Mouse (Mus musculus) midbrain, embryonic 12.5 days (tissue): Measurements from ENCODE around the gene Olfr995. TPM values are rescaled to one million over a fixed set of nuclear protein-coding genes. Genes with fewer than 3 reads are reported as not detected.

Experiments
- ATAC-seq: fragments of 200-750 bp; cut with Nextera tagmentation; 2 replicates; pipeline ENCODE4 v1.8.0; 2017; ENCODE audit warnings: low read depth, moderate TSS enrichment, moderate library complexity; ENCODE audit not compliant: low FRiP score
- H3K27ac ChIP-seq: fragments of 300-500 bp; sonication (generic); replicated peaks from 2 replicates; pipeline ENCODE4 v1.5.1; 2016; ENCODE audit warnings: mild to moderate bottlenecking
- H3K27me3 ChIP-seq: fragments of 300-500 bp; sonication (generic); 2 replicates; pipeline ENCODE4 v1.6.1; 2016; ENCODE audit warnings: mild to moderate bottlenecking
- H3K36me3 ChIP-seq: fragments of 300-500 bp; sonication (generic); 2 replicates; pipeline ENCODE4 v1.6.1; 2016
- H3K4me1 ChIP-seq: fragments of 300-500 bp; sonication (generic); 2 replicates; pipeline ENCODE4 v1.6.1; 2016
- H3K4me2 ChIP-seq: fragments of 300-500 bp; sonication (generic); replicated peaks from 2 replicates; pipeline ENCODE4 v1.6.1; 2016; ENCODE audit warnings: mild to moderate bottlenecking, moderate library complexity
- H3K4me3 ChIP-seq: fragments of 300-500 bp; sonication (generic); 2 replicates; pipeline ENCODE4 v1.5.1; 2016; ENCODE audit warnings: mild to moderate bottlenecking
- H3K9ac ChIP-seq: fragments of 300-500 bp; sonication (generic); replicated peaks from 2 replicates; pipeline ENCODE4 v1.6.1; 2016; ENCODE audit warnings: mild to moderate bottlenecking, moderate library complexity
- H3K9me3 ChIP-seq: fragments of 300-500 bp; sonication (generic); 2 replicates; pipeline ENCODE4 v1.6.1; 2016; ENCODE audit warnings: mild to moderate bottlenecking
- WGBS: fragments of 180-500 bp; shearing (Covaris S2); methylation state at CpG from one replicate; pipeline ENCODE4 v1.1.7; 2016; 5-methylcytosine and 5-hydroxymethylcytosine counted together
- polyA plus RNA-seq: library from polyadenylated mRNA; unstranded; fragments of >200 nt; fragmentation: Nextera tagmentation; extraction: Ambion mirVana; gene quantifications from 2 replicates; pipeline ENCODE4 v1.2.1, GENCODE M21; 2016

Gene Olfr995
- not detected in 2 replicates for polyA plus RNA-seq

GRCm38 (mm10) chr2:85443539-85443938, at the start of gene Olfr995:
Gene Olfr995, minus strand, starts transcription at chr2:85443639.
- 24% methylated on average over 1 of the region's 1 CpGs for WGBS
- no peak for ATAC-seq
- Histone ChIP-seq H3K27ac (no peak within 1 kb of the TSS), H3K9ac (no peak within 1 kb of the TSS), H3K36me3 (no peaks in the 10 kb centered on the region), H3K9me3 (no peaks in the 10 kb centered on the region), H3K4me1 (no peaks in the 10 kb centered on the region), H3K27me3 (no peaks in the 10 kb centered on the region), H3K4me2 (no peak within 1 kb of the TSS), H3K4me3 (no peak within 1 kb of the TSS)

GRCm38 (mm10) chr2:85490396-85490795, 47.0 kb upstream of the Olfr995 start:
- H3K27ac ChIP-seq: no peak overlapping the region
- no peak for ATAC-seq
- no peak overlapping the region for H3K4me3 ChIP-seq
- H3K4me1 ChIP-seq: no peaks in the 10 kb centered on the region
- WGBS: 66% methylated on average over 5 of the region's 5 CpGs
- H3K36me3 ChIP-seq: no peaks in the 10 kb centered on the region
- H3K4me2 ChIP-seq: no peak overlapping the region
- H3K27me3 ChIP-seq: no peaks in the 10 kb centered on the region
- no peak overlapping the region for H3K9ac ChIP-seq
- no peaks in the 10 kb centered on the region for H3K9me3 ChIP-seq

- no peaks in the 10 kb centered on the region for H3K9me3 ChIP-seq
- WGBS: 82% methylated on average over 3 of the region's 3 CpGs
- ATAC-seq: no peak
- H3K4me3 ChIP-seq: no peak overlapping the region
- no peaks in the 10 kb centered on the region for H3K27me3 ChIP-seq
- H3K4me1 ChIP-seq: no peaks in the 10 kb centered on the region
- no peak overlapping the region for H3K4me2 ChIP-seq
- H3K9ac ChIP-seq: no peak overlapping the region
- H3K27ac ChIP-seq: no peak overlapping the region
- no peaks in the 10 kb centered on the region for H3K36me3 ChIP-seq
Measured at GRCm38 (mm10) chr2:85466801-85467325, 23.4 kb upstream of the Olfr995 start.

DNA sequence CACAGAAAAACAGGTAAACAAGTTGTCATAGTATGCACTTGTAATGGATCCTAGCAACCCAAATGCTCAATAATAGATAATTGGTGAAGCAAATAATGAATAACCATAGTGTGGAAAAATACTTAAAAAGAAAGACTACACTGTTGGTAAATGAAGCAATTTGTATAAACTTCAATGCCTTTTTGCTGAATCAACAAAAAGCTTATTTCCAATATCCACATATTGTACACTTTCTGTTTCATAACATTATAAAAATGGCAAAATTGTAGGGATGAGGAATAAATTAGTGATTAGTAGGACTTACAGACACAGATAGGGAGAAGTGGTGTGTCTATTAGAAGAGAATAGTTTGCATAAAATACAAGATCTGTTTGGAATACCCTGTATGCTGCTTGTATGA, 893 bp downstream of the Olfr995 start:
- no peak overlapping the region for H3K9ac ChIP-seq
- no peaks in the 10 kb centered on the region for H3K9me3 ChIP-seq
- no peaks in the 10 kb centered on the region for H3K27me3 ChIP-seq
- H3K4me2 ChIP-seq: no peak overlapping the region
- no peak overlapping the region for H3K4me3 ChIP-seq
- H3K27ac ChIP-seq: no peak overlapping the region
- ATAC-seq: no peak
- no peaks in the 10 kb centered on the region for H3K36me3 ChIP-seq
- no peaks in the 10 kb centered on the region for H3K4me1 ChIP-seq

DNA sequence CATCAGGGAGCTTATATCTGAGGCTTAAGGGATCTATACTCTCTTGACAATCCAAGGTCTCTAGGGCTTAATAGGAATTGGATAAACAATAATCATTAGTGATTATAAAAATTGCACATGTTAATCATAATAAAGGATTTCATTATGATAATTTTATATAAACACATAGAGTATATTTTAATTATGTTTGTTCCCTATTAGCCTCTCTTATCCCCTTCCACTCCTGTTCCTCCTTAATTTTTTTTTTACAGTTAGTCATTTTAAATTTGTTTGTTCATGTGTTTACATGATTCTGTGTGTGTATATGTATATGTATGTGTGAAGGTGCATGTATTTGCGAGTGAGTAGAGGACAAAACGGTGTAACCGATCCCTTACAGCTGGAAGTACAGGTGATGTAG, 7.1 kb downstream of the Olfr995 start, which contains the start of gene Olfr994:
Olfr994 (minus strand) TSS at position 101 of the 400 bp plus-strand sequence.
- Histone ChIP-seq H3K36me3 (no peaks in the 10 kb centered on the region), H3K9ac (no peak within 1 kb of the TSS), H3K27ac (no peak within 1 kb of the TSS), H3K4me1 (no peaks in the 10 kb centered on the region), H3K4me3 (no peak within 1 kb of the TSS), H3K9me3 (no peaks in the 10 kb centered on the region), H3K4me2 (no peak within 1 kb of the TSS), H3K27me3 (no peaks in the 10 kb centered on the region)
- ATAC-seq: no peak
- 90% methylated on average over 3 of the region's 3 CpGs for WGBS

- H3K27ac ChIP-seq: no peak overlapping the region
- no peak overlapping the region for H3K4me2 ChIP-seq
- H3K36me3 ChIP-seq: no peaks in the 10 kb centered on the region
- no peaks in the 10 kb centered on the region for H3K9me3 ChIP-seq
- ATAC-seq: no peak
- no peaks in the 10 kb centered on the region for H3K27me3 ChIP-seq
- H3K4me1 ChIP-seq: no peaks in the 10 kb centered on the region
- H3K4me3 ChIP-seq: no peak overlapping the region
- 87% methylated on average over 1 of the region's 1 CpGs for WGBS
- no peak overlapping the region for H3K9ac ChIP-seq
Measured at GRCm38 (mm10) chr2:85425893-85426292, 17.5 kb downstream of the Olfr995 start.

DNA sequence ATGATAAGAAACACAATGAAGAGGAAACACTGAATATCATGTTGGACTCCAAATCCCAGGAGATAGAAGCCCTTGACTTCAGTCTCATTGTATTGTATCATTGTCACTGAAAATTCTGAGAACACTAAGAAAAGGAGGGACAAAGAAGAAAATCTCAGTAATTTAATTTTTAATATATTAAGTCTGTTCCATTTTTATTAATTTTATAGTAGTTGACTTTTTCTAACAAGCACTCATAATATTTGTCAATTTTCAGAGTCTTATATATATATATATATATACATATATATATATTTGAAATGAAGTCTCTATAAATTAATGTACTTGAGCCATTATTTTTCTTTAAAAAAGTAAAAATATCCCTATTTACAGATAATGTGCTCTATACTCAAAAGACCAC, 28.7 kb downstream of the Olfr995 start, which contains the start of gene Olfr993:
Olfr993 (minus strand) TSS at position 101 of the 400 bp plus-strand sequence.
- Histone ChIP-seq H3K4me3 (no peak within 1 kb of the TSS), H3K27me3 (no peaks in the 10 kb centered on the region), H3K4me2 (no peak within 1 kb of the TSS), H3K4me1 (no peaks in the 10 kb centered on the region), H3K27ac (no peak within 1 kb of the TSS), H3K9ac (no peak within 1 kb of the TSS), H3K36me3 (no peaks in the 10 kb centered on the region), H3K9me3 (no peaks in the 10 kb centered on the region)
- ATAC-seq: no peak

DNA sequence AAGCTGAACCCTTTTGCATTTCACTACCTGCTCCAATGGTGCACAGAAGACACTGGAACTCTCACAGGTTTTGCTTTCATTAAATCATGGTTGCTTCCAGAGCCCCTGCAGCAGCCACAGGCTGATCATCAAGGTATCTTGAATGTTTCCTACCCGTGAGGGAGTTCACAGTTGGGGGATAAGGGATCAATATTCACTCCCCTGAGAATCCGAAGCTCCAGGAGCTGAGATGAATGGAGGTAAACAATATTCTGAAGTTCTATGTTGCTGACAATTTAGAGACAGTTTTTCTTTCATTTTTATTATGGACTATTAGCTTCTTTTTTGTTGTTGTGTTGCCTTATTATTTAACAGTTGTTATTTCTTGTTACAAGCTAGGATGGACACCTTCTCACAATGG, 34.1 kb downstream of the Olfr995 start, which contains the start of gene Olfr992:
Olfr992 (minus strand) TSS at position 101 of the 400 bp plus-strand sequence.
- Histone ChIP-seq H3K27me3 (no peaks in the 10 kb centered on the region), H3K4me1 (no peaks in the 10 kb centered on the region)
- ATAC-seq: no peak

More for the DNA sequence above, 34.1 kb downstream of the Olfr995 start, which contains the start of gene Olfr992:
- Histone ChIP-seq H3K4me2 (no peak within 1 kb of the TSS), H3K9me3 (no peaks in the 10 kb centered on the region), H3K4me3 (no peak within 1 kb of the TSS), H3K36me3 (no peaks in the 10 kb centered on the region), H3K27ac (no peak within 1 kb of the TSS), H3K9ac (no peak within 1 kb of the TSS)
- 65% methylated on average over 2 of the region's 2 CpGs for WGBS

Other genes with a start within 250 kb of the Olfr995 start
- 2.1 and 2.9 TPM in 2 replicates for gene Lrrc55, start 246.4 kb downstream of the Olfr995 start, polyA plus RNA-seq
- not detected in 2 replicates for gene Olfr987, start 104.3 kb downstream of the Olfr995 start, polyA plus RNA-seq
- not detected in 2 replicates for gene Olfr988, start 80.4 kb downstream of the Olfr995 start, polyA plus RNA-seq
- gene Olfr992, start 34.2 kb downstream of the Olfr995 start, polyA plus RNA-seq: not detected in 2 replicates
- gene Olfr993, start 28.8 kb downstream of the Olfr995 start, polyA plus RNA-seq: not detected in 2 replicates
- not detected in 2 replicates for gene Olfr994, start 7.2 kb downstream of the Olfr995 start, polyA plus RNA-seq
- not detected in 2 replicates for gene 4833423E24Rik, start 75.4 kb upstream of the Olfr995 start, polyA plus RNA-seq
- gene Olfr996, start 135.6 kb upstream of the Olfr995 start, polyA plus RNA-seq: not detected in 2 replicates
- gene Olfr998, start 145.3 kb upstream of the Olfr995 start, polyA plus RNA-seq: not detected in 2 replicates
- gene Olfr1000, start 168.3 kb upstream of the Olfr995 start, polyA plus RNA-seq: not detected in 2 replicates
- not detected in 2 replicates for gene Olfr1002, start 207.1 kb upstream of the Olfr995 start, polyA plus RNA-seq
- gene Olfr154, start 220.8 kb upstream of the Olfr995 start, polyA plus RNA-seq: not detected in 2 replicates
- gene Olfr1006, start 235.1 kb upstream of the Olfr995 start, polyA plus RNA-seq: not detected in 2 replicates
- not detected in 2 replicates for gene Olfr1008, start 245.8 kb upstream of the Olfr995 start, polyA plus RNA-seq